Mouse (Mus musculus): ENCODE data around the gene Aifm1.

DNA sequence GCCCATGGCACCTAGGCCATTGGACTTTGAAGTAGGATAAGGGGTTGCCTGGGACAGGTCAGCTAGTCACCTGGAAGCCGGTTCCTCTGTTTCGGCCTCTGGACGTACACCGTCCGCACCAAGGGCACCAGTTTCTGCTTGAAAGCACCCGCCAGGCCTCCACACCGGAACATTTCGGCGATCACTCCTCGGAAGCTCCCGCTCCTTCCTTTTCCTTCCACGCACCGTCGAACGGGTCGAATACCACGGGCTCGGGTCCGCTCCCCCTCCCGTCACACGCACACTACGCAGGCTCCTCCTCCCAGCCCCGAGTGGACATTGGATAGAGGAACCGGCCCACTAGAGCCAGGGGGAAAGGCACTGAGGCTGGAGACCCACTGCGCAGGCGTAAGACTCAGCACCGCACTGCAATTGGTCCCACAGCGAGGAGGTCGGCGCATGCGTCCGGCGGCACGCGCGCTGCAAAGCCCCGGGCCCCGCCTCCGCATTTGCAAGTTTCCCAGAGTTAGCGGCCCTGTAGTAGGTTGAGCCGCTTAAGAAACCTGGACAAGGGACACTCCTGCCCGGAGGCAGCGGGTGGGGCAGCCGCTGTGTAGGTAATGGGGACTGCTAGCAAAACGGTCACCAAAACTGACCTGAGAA is at the start of gene Aifm1:
- TF ChIP-seq POLR2A (IDR thresholded peaks at IDR 0.05; ENCODE audit: extremely low read depth, insufficient read depth, low read length), result peak; percentile 61; the same call in 1 of the 2 replicates
- TF ChIP-seq CTCF (IDR thresholded peaks at IDR 0.05; ENCODE audit: extremely low read depth, insufficient read depth, low read length), result no peak
